17 mouse cellular contexts compared by ENCODE assay signal in the genomic region with DNA sequence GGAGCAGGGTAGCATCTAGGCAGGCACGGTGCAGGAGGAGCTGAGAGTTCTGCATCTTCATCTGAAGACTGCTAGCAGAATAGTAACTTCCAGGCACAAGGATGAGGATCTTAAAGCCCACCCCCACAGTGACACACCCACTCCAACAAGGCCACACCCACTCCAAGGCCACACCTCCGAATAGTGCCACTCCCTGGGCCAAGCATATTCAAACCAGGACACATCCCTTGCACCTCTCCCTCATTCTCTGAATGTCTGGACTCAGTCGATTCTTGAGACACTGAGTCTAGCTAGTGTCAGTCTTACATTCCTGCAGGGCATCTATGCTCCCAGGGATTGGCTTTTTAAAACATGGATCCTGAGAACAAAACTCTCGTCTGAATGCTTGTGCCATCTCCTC.
"Had no signal": no experiment of that assay in that cellular context is flagged by ENCODE, and none has a peak within 500 bp of the region (broad histone marks: within the 10 kb centered on the region; RNA-seq: fewer than 3 reads in every experiment).

No protein-coding gene starts in this region.

- H3K27me3 ChIP-seq: liver, embryonic 15.5 days; lung, embryonic 15.5 days; midbrain, embryonic 13.5 days; midbrain, embryonic 15.5 days; neural tube, embryonic 13.5 days; neural tube, embryonic 15.5 days had no signal

- DNase-seq: liver, postnatal 0 days; lung, adult 2 months; lung, postnatal 14 days; lung, postnatal 36 days; right cerebral cortex, postnatal 14 days; spleen, adult 18-20 months; thymus, adult 18-20 months; thymus, postnatal 14 days; thymus, postnatal 36 days had no signal

- H3K4me3 ChIP-seq: liver, embryonic 15.5 days; lung, embryonic 15.5 days; megakaryocyte, embryonic 14.5 days; midbrain, embryonic 13.5 days; midbrain, embryonic 15.5 days; neural tube, embryonic 13.5 days; neural tube, embryonic 15.5 days had no signal

- H3K27ac ChIP-seq: liver, embryonic 15.5 days; lung, embryonic 15.5 days; macrophage; midbrain, embryonic 13.5 days; midbrain, embryonic 15.5 days; neural tube, embryonic 13.5 days; neural tube, embryonic 15.5 days had no signal

- H3K9me3 ChIP-seq: liver, embryonic 15.5 days; lung, embryonic 15.5 days; megakaryocyte, embryonic 14.5 days; midbrain, embryonic 13.5 days; midbrain, embryonic 15.5 days; neural tube, embryonic 13.5 days; neural tube, embryonic 15.5 days had no signal

- H3K36me3 ChIP-seq: liver, embryonic 15.5 days; lung, embryonic 15.5 days; midbrain, embryonic 13.5 days; midbrain, embryonic 15.5 days; neural tube, embryonic 13.5 days; neural tube, embryonic 15.5 days had no signal

- H3K4me1 ChIP-seq: liver, embryonic 15.5 days; lung, embryonic 15.5 days; midbrain, embryonic 13.5 days; neural tube, embryonic 13.5 days had no signal
